Mouse (Mus musculus): ENCODE results near the gene F12.
"Not testable (repeated sequence)": the region's sequence is repeated elsewhere in the genome, so short reads cannot be mapped to it uniquely, and the experiment has no call there.

F12 gene

DNA sequence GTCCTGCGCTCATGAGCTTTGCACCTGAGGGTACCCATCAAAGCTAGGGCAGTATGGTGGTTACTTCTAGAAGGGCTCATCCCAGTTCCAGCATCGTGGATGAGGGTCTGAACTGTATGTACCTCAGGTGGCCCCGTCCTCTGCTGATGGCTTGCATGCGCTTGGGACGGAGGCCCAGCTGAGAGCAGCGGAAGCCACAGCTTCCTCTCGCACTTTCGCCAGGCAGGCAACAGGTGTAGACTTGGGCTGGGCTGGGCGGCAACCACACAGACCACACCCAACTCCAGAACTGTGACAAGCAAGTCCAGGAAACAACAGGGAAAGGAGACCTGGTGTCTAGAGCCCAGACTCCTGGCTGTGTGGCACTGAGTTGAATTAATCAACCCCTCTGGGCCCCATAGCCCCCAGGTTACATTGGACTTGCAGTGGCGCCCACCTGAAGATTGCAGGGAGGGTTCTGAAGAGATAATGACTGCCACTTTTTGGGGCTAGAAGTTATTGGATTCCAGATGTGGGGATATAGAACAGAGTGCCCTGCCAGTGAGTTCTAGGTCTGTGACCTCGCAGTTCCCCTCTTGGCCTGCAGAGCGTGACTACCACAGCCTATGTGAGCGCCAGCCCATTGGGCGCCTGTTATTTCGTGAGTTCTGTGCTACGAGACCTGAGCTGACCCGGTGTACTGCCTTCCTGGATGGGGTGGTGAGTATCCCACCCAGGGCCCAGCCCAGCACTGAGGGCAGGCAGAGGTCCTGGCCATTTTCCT, 23.3 kb upstream of the F12 start:
- peak; percentile 61 for DNase-seq (ENCODE audit: low read depth, low spot score)

DNA sequence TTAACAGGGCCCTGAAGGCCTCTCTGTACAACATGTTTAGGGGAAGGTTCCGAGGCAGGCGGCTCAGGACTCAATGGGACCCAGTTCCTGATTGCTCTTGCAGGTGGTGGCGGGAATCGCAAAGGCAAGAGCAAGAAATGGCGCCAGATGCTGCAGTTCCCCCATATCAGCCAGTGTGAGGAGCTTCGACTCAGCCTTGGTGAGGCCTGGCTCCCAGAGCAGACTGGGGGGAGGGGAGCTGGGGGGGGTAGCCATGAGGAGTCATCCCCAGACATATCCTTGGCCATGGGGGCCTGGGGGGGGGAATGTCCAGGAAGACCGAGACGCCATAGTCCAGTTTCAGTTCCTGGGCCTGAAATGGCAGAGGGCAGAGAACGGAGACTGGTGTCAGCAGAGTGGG, 22.6 kb upstream of the F12 start:
- DNase-seq (ENCODE audit: low read depth, low spot score) = no peak

DNA sequence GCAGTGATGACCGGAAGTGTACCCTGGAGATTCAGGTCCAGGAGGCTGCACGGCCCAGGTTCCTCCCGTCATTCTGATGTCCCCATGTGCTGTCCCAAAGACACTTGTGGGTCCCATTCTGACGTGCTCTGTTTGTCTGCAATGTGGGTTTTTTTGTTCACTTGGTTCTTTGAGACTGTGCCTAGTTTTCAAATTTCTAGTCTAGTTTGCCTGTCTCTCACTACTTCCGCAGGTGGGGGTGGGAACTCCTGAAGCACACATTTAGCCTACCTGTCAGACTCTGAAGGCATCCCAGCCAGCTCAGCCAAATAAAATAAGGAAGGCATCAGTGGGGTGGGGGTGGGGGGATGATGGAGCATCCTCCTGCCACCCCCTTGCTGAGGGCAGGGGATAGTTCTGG, 21.5 kb upstream of the F12 start:
- no peak for DNase-seq (ENCODE audit: low read depth, low spot score)

DNA sequence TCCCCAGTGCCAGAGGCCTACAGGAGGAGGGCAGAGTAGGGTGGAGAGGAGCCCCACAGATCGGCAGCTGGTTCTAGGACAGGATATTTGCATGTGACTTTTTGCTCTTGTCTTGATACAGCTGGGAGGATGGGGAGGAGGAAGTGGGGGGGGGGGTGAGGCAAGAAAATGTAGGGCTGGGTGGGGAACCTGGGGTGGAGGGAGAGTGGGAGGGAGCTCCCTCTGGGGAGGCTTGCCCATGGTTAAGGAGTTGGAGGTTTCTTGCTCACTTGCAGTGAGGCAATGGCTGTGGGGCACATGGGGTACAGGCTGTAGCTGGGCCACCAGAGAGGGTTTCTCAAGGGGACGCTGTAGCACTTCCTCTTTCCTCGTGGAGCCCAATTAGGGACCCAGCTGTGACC, 20.9 kb upstream of the F12 start:
- no peak for DNase-seq (ENCODE audit: low read depth, low spot score)

DNA sequence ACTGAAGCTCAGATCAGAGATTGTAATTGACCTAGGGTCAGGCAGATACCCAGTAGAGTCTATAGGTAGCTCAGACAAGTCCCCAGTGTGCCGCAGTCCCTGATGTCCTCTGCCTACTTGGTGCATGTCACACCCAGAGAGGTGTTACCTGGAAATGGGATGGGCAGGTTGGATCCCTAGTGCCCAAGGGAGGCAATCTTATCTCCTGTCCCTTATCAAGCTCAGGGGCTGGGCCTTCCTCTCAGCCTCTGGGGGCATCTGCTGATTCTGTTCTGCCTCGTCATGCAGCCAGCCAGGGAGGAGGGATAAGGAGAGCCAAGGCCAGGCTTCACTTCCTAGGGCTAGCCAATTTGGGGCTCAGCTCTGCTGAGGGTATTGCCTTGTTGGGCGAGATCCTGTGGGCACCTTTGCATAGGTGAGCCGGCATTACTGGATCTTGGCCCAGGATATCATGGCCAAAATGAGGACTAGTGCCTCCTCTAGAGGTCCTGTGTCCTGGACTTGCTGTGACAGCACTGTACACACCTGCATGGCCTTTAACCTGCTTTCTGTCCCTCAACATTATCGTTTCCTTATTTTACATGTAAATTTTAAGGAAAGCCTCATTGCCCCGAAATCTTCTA, 20.0 kb upstream of the F12 start:
- DNase-seq (ENCODE audit: low read depth, low spot score) = no peak

- peak; percentile 61 for DNase-seq (ENCODE audit: low read depth, low spot score)
These were observed 18.9 kb upstream of the F12 start for GRCm38 (mm10) chr13:55445361-55446091.

DNA sequence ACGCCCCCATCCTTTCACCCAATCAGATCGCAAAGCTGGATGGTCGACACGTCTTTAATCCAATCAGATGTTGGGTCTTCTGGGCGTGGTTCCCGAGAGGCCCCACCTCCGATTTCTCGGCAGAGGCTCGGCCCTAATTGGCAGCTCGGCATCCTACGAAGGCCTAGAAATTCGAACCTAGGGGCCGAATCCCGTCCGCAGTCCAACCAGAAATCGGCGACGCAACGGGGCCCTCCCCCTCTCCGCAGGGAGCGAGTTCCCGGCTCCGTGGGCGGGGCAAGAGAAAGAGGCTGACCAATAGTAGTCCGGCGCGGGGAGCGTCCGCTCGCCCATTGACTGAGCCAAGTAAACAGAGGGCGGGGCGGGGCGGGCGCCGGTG, 18.3 kb upstream of the F12 start, which contains the start of gene Grk6:
Grk6 (plus strand) TSS at position 136 of the 379 bp plus-strand sequence.
- peak; percentile 100 for DNase-seq (ENCODE audit: low read depth, low spot score)

- peak; percentile 97 for DNase-seq (ENCODE audit: low read depth, low spot score)
These were observed 17.8 kb upstream of the F12 start for GRCm38 (mm10) chr13:55444286-55444936.

- DNase-seq (ENCODE audit: low read depth, low spot score) = no peak
These were observed 17.2 kb upstream of the F12 start for GRCm38 (mm10) chr13:55443799-55444285.

DNA sequence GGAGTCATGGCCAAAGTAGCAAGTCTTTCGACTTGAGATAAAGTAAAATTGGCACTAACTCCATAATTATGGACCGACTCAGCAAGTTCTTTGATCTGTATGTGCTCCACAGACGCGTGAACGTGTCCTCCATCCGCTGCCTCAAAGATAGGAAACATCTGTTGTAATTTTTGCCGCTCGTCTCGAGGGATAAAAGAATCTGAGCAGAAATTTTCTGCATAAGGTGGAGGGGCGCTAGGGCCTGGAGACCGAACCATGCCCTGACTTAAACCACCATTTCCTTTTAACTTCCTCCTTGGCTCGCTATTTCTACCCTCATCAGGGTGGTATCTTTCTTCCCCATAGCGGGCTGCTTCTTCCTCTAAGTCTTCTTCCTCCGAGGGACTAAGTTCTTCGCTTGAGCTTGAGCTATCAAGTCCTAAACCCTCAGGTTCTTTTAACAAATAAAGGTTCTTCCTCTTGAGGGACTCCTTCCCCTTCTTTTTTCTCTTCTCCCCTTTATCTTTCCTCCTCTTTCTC, 10.6 kb upstream of the F12 start:
- DNase-seq (ENCODE audit: low read depth, low spot score) = not testable (repeated sequence)

DNA sequence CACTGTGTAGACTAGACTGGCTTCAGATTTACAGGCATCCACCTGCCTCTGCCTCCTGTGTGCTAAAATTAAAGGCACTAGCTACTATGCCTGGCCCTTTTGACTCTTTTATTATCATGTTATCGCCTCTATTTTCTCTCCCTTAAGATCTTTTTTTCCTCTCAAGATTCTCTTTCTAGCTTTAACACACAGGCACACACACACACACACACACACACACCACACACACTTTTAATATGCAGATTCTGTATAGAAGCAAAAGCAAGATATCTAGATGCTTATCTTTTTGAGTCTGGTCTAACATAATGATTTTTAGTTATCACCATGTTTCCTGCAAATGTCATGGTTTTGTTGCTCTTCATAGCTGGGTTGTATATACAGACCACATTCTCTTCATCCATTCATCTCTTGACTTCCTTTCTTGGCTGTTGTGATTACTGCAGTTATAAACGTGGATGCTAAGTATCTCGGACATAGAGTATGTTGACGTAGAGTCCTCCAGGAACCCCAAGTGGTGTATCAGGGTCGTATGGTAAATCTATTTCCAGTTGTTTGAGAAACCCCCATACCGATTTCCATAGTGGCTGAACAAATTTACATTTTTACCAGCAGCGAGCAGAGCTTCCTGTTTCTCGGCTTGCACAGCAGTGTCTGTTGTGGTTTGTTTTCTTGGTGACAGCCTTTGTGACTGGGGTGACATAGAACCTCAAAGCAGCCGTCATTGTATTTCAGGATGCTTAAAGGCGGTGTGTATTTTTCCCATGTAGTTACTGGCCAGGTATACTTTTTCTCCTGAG, 5.5 kb upstream of the F12 start:
- DNase-seq (ENCODE audit: low read depth, low spot score) = no peak

DNA sequence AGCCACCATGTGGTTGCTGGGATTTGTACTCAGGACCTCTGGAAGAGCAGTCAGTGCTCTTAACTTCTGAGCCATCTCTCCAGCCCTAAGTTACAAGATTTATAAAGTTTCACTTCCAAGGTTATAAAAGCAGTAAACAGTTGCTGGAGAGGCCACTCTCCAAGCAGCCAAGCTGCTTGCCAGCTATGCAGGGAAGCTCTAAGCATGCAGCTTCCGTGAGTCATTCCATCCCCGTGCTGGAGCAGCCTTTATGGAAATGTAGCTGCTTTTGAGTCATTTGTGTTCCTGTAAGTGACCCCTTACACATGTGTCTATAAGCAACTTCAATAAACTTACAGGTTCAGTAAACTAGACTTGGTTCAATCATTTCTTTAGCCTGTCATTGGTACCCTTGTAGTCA, 4.0 kb upstream of the F12 start:
- no peak for DNase-seq (ENCODE audit: low read depth, low spot score)

GRCm38 (mm10) chr13:55429226-55429888, 2.8 kb upstream of the F12 start:
- no peak for DNase-seq (ENCODE audit: low read depth, low spot score)

DNA sequence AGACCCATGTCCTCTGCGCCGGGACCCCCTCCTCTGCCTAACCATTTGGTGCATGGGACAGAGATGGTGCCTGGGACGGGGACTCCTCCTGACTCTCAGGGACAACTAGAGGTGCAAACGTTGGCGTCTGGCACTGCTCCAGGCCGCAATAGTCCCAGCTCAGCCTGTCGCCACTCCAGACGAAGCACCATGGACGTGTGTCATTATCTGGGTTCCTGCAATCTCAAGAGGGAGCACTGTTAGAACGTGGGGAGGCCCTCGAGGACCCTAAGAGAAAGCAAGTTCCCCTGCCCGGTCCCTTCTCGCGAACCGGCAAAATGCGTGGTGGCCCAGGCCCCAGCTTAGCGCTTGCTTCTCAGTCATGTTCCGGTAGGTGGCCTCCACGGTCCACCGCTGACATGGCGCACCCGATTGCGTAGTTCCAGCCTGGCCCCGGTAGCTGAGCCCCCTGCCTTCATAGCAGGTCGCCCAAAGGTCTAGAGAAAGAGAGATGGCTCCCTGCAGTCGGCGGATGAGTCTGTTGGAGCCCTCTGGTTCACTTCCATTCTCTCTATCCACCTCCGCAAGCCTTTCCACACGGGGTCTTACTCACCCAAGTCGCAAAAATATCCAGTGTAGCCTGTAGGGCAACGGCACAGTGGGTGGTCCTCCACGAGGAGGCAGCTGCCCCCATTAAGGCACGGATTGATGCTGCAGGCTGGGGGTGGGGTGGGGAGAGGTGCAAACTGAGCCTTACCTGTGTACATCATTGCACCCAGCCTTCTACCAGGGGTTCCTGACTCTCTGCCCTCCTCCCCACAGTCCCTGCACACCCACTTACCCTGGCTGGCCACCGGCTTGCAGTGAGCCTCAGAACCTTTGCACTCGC, 5.4 kb downstream of the F12 start:
- peak; percentile 28 for DNase-seq (ENCODE audit: low read depth, low spot score)

GRCm38 (mm10) chr13:55420018-55420932, 6.3 kb downstream of the F12 start:
- DNase-seq (ENCODE audit: low read depth, low spot score) = no peak

- DNase-seq (ENCODE audit: low read depth, low spot score) = no peak
These were observed 7.5 kb downstream of the F12 start for GRCm38 (mm10) chr13:55419142-55419541.

DNA sequence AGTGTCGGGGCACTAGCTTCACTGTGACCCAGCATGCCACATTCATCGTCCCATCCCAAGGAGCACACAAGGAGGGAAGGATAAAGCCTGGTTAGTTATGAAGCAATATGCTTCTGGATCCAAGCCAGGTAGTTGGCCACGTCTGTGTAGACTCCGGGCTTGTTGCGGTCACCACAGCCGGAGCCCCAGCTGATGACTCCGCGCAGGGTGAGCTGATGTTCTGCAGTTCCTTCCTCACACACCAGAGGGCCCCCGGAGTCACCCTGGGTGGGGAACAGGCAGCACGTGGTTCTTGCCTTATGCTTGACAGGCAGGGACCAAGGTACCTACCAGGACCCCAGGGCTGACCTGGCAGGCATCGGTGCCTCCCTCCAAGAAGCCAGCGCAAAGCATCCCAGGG, 8.6 kb downstream of the F12 start:
- DNase-seq (ENCODE audit: low read depth, low spot score) = peak; percentile 84

- DNase-seq (ENCODE audit: low read depth, low spot score) = peak; percentile 69
These were observed 11.7 kb downstream of the F12 start, which contains the start of gene Pfn3 for GRCm38 (mm10) chr13:55414743-55415380. TSS of gene Pfn3 (minus strand) at chr13:55415232.

All from R1 (cell line).